Mouse (Mus musculus): ENCODE data around the gene Ccdc30. TPM values are rescaled to one million over a fixed set of nuclear protein-coding genes. Genes with fewer than 3 reads are reported as not detected.
A peak's percentile ranks its signal among the peaks of the same experiment; 100 is the strongest.

The Ccdc30 gene
- polyA plus RNA-seq, 2 experiments: 2.5 to 5.8 TPM

- H3K4me1 ChIP-seq (ENCODE audit: control insufficient read depth, insufficient read depth, low read length): peaks cover 31% of the 10 kb centered on the region
- no peaks in the 10 kb centered on the region for H3K36me3 ChIP-seq (ENCODE audit: control insufficient read depth, insufficient read depth, low read length)
- TF ChIP-seq POLR2A (IDR thresholded peaks at IDR 0.05; ENCODE audit: borderline replicate concordance, extremely low read depth, insufficient read depth, insufficient read length): no peak
- 0 out of 2 replicates have a peak overlapping the region, but pooled peaks have one; percentile 56 for H3K27ac ChIP-seq (replicated peaks; ENCODE audit: low read depth, low read length)
- no peak overlapping the region for H3K4me3 ChIP-seq (replicated peaks; ENCODE audit: low read length)
- ATAC-seq (ENCODE audit: low FRiP score, low read depth) (peak; percentile 81), DNase-seq (ENCODE audit: low spot score) (peak; percentile 68)
- no peaks in the 10 kb centered on the region for H3K9me3 ChIP-seq (ENCODE audit: control insufficient read depth, low read length)
- H3K4me2 ChIP-seq (replicated peaks; ENCODE audit: low read depth, low read length, severe bottlenecking): no peak overlapping the region
- no peak overlapping the region for H3K9ac ChIP-seq (ENCODE audit: low read depth, low read length, severe bottlenecking)
- 13% methylated on average over 8 of the region's 8 CpGs for WGBS
- H3K27me3 ChIP-seq (ENCODE audit: control insufficient read depth, insufficient read depth, low read length): no peaks in the 10 kb centered on the region
These were observed 45.4 kb upstream of the Ccdc30 start for GRCm38 (mm10) chr4:119460728-119461141.

- DNase-seq (ENCODE audit: low spot score) (peak; percentile 32), ATAC-seq (ENCODE audit: low FRiP score, low read depth) (no peak)
- no peak overlapping the region for H3K4me2 ChIP-seq (replicated peaks; ENCODE audit: low read depth, low read length, severe bottlenecking)
- H3K9ac ChIP-seq (ENCODE audit: low read depth, low read length, severe bottlenecking): no peak overlapping the region
- H3K27me3 ChIP-seq (ENCODE audit: control insufficient read depth, insufficient read depth, low read length): no peaks in the 10 kb centered on the region
- no peaks in the 10 kb centered on the region for H3K36me3 ChIP-seq (ENCODE audit: control insufficient read depth, insufficient read depth, low read length)
- H3K4me1 ChIP-seq (ENCODE audit: control insufficient read depth, insufficient read depth, low read length): peaks cover 31% of the 10 kb centered on the region
- no peak for TF ChIP-seq POLR2A (IDR thresholded peaks at IDR 0.05; ENCODE audit: borderline replicate concordance, extremely low read depth, insufficient read depth, insufficient read length)
- H3K4me3 ChIP-seq (replicated peaks; ENCODE audit: low read length): no peak overlapping the region
- no peaks in the 10 kb centered on the region for H3K9me3 ChIP-seq (ENCODE audit: control insufficient read depth, low read length)
- WGBS: 61% methylated on average over 5 of the region's 5 CpGs
- H3K27ac ChIP-seq (replicated peaks; ENCODE audit: low read depth, low read length): 0 out of 2 replicates have a peak overlapping the region, but pooled peaks have one; percentile 56
These were observed 45.0 kb upstream of the Ccdc30 start for GRCm38 (mm10) chr4:119460296-119460695.

GRCm38 (mm10) chr4:119453533-119453932, 38.2 kb upstream of the Ccdc30 start:
- no peak for TF ChIP-seq POLR2A (IDR thresholded peaks at IDR 0.05; ENCODE audit: borderline replicate concordance, extremely low read depth, insufficient read depth, insufficient read length)

GRCm38 (mm10) chr4:119453128-119453527, 37.8 kb upstream of the Ccdc30 start:
- TF ChIP-seq POLR2A (IDR thresholded peaks at IDR 0.05; ENCODE audit: borderline replicate concordance, extremely low read depth, insufficient read depth, insufficient read length): no peak
- WGBS: 66% methylated on average over 5 of the region's 5 CpGs
- Histone ChIP-seq H3K4me2 (replicated peaks; ENCODE audit: low read depth, low read length, severe bottlenecking) (no peak overlapping the region), H3K4me3 (replicated peaks; ENCODE audit: low read length) (no peak overlapping the region), H3K4me1 (ENCODE audit: control insufficient read depth, insufficient read depth, low read length) (no peaks in the 10 kb centered on the region), H3K9ac (ENCODE audit: low read depth, low read length, severe bottlenecking) (no peak overlapping the region), H3K9me3 (ENCODE audit: control insufficient read depth, low read length) (no peaks in the 10 kb centered on the region), H3K27ac (replicated peaks; ENCODE audit: low read depth, low read length) (no peak overlapping the region), H3K36me3 (ENCODE audit: control insufficient read depth, insufficient read depth, low read length) (no peaks in the 10 kb centered on the region), H3K27me3 (ENCODE audit: control insufficient read depth, insufficient read depth, low read length) (no peaks in the 10 kb centered on the region)
- DNase-seq (ENCODE audit: low spot score) (no peak), ATAC-seq (ENCODE audit: low FRiP score, low read depth) (no peak)

More at GRCm38 (mm10) chr4:119453533-119453932, 38.2 kb upstream of the Ccdc30 start:
- Histone ChIP-seq H3K9ac (ENCODE audit: low read depth, low read length, severe bottlenecking) (no peak overlapping the region), H3K36me3 (ENCODE audit: control insufficient read depth, insufficient read depth, low read length) (no peaks in the 10 kb centered on the region), H3K27me3 (ENCODE audit: control insufficient read depth, insufficient read depth, low read length) (no peaks in the 10 kb centered on the region), H3K4me3 (replicated peaks; ENCODE audit: low read length) (no peak overlapping the region), H3K27ac (replicated peaks; ENCODE audit: low read depth, low read length) (no peak overlapping the region), H3K4me2 (replicated peaks; ENCODE audit: low read depth, low read length, severe bottlenecking) (no peak overlapping the region), H3K4me1 (ENCODE audit: control insufficient read depth, insufficient read depth, low read length) (no peaks in the 10 kb centered on the region), H3K9me3 (ENCODE audit: control insufficient read depth, low read length) (no peaks in the 10 kb centered on the region)
- no peak for DNase-seq (ENCODE audit: low spot score)
- ATAC-seq (ENCODE audit: low FRiP score, low read depth): no peak
- 37% methylated on average over 6 of the region's 6 CpGs for WGBS

- no peak overlapping the region for H3K4me3 ChIP-seq (replicated peaks; ENCODE audit: low read length)
- 69% methylated on average over 7 of the region's 7 CpGs for WGBS
- H3K27me3 ChIP-seq (ENCODE audit: control insufficient read depth, insufficient read depth, low read length): no peaks in the 10 kb centered on the region
- ATAC-seq (ENCODE audit: low FRiP score, low read depth): no peak
- no peak overlapping the region for H3K9ac ChIP-seq (ENCODE audit: low read depth, low read length, severe bottlenecking)
- no peak for TF ChIP-seq POLR2A (IDR thresholded peaks at IDR 0.05; ENCODE audit: borderline replicate concordance, extremely low read depth, insufficient read depth, insufficient read length)
- DNase-seq (ENCODE audit: low spot score): no peak
- no peaks in the 10 kb centered on the region for H3K36me3 ChIP-seq (ENCODE audit: control insufficient read depth, insufficient read depth, low read length)
- H3K4me1 ChIP-seq (ENCODE audit: control insufficient read depth, insufficient read depth, low read length): no peaks in the 10 kb centered on the region
- H3K9me3 ChIP-seq (ENCODE audit: control insufficient read depth, low read length): no peaks in the 10 kb centered on the region
- no peak overlapping the region for H3K4me2 ChIP-seq (replicated peaks; ENCODE audit: low read depth, low read length, severe bottlenecking)
- no peak overlapping the region for H3K27ac ChIP-seq (replicated peaks; ENCODE audit: low read depth, low read length)
These were observed 35.1 kb upstream of the Ccdc30 start for GRCm38 (mm10) chr4:119450436-119450835.

- Histone ChIP-seq H3K9ac (ENCODE audit: low read depth, low read length, severe bottlenecking) (no peak overlapping the region), H3K4me3 (replicated peaks; ENCODE audit: low read length) (no peak overlapping the region), H3K4me1 (ENCODE audit: control insufficient read depth, insufficient read depth, low read length) (no peaks in the 10 kb centered on the region), H3K4me2 (replicated peaks; ENCODE audit: low read depth, low read length, severe bottlenecking) (no peak overlapping the region), H3K36me3 (ENCODE audit: control insufficient read depth, insufficient read depth, low read length) (no peaks in the 10 kb centered on the region), H3K27ac (replicated peaks; ENCODE audit: low read depth, low read length) (no peak overlapping the region), H3K27me3 (ENCODE audit: control insufficient read depth, insufficient read depth, low read length) (no peaks in the 10 kb centered on the region), H3K9me3 (ENCODE audit: control insufficient read depth, low read length) (no peaks in the 10 kb centered on the region)
- 83% methylated on average over 3 of the region's 3 CpGs for WGBS
- no peak for TF ChIP-seq POLR2A (IDR thresholded peaks at IDR 0.05; ENCODE audit: borderline replicate concordance, extremely low read depth, insufficient read depth, insufficient read length)
- ATAC-seq (ENCODE audit: low FRiP score, low read depth) (no peak), DNase-seq (ENCODE audit: low spot score) (no peak)
These were observed 32.5 kb upstream of the Ccdc30 start for GRCm38 (mm10) chr4:119447786-119448185.

All from limb, embryonic 14.5 days (tissue).